Mouse (Mus musculus) erythroblast, embryonic 14.5 days (primary cell): Measurements from ENCODE around the gene Zfp790. TPM values are rescaled to one million over a fixed set of nuclear protein-coding genes. Genes with fewer than 3 reads are reported as not detected.

ENCODE experiments used
- H3K27me3 ChIP-seq: 2 replicates; pipeline ENCODE4 v1.6.1; 2012; ENCODE audit warnings: inconsistent platforms; ENCODE audit not compliant: control insufficient read depth
- H3K36me3 ChIP-seq: 2 replicates; pipeline ENCODE4 v1.6.1; 2012; ENCODE audit warnings: mild to moderate bottlenecking, inconsistent platforms; ENCODE audit not compliant: control insufficient read depth
- H3K4me1 ChIP-seq: 2 replicates; pipeline ENCODE4 v1.6.1; 2012; ENCODE audit warnings: inconsistent platforms; ENCODE audit not compliant: control insufficient read depth
- H3K4me3 ChIP-seq: replicated peaks from 2 replicates; pipeline ENCODE3; 2012; ENCODE audit warnings: moderate library complexity, mild to moderate bottlenecking, inconsistent platforms
- H3K9me3 ChIP-seq: 2 replicates; pipeline ENCODE4 v1.6.1; 2012; ENCODE audit warnings: low read length, inconsistent platforms, mixed read lengths; ENCODE audit not compliant: control insufficient read depth
- GATA1 ChIP-seq: IDR thresholded peaks from 2 replicates; pipeline ENCODE4 v1.6.1; 2012; ENCODE audit warnings: low read length, inconsistent platforms, mixed read lengths
- TAL1 ChIP-seq: IDR thresholded peaks from 3 replicates; pipeline ENCODE4 v1.6.1; 2012; ENCODE audit warnings: low read length, inconsistent platforms, mixed read lengths
- polyA plus RNA-seq: library from polyadenylated mRNA; stranded (reverse); fragments of >175 nt; gene quantifications from 2 replicates; pipeline ENCODE4 v1.2.3, GENCODE M21; 2012

The Zfp790 gene
- polyA plus RNA-seq = 0.01 and 0.04 TPM in 2 replicates

DNA sequence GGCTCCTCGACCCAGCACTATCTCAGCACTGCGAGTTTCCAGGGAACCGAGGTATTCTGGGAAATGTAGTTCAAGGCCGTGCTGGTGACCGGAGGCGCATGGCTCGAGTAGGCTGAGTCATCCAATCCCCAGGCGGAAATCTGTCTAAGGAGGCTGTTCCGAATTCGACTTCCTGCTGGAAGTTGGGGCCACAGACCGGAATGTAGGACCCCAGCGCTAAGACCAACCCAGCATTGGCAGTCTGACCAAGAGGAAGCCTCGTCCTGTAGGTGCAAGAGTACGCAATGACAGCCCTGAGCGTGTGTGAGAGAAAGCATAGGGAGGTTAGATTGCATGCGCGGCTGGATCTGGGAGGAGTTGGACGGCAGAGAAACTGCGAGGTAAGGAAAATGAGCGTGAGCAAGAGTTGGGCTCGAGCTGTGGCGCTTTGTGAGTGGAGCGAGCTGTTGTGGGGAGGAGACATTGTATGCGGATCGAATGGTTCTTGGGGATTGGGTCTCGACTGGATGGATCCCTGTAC is at the start of gene Zfp790:
Gene Zfp790, plus strand, starts transcription at position 205 of the 520 bp plus-strand sequence.
- H3K4me3 ChIP-seq = peak within 1 kb of the TSS; percentile 70
- TF ChIP-seq TAL1 = no peak
- TF ChIP-seq GATA1 = peak; percentile 48; the same call in 1 of the 2 replicates

DNA sequence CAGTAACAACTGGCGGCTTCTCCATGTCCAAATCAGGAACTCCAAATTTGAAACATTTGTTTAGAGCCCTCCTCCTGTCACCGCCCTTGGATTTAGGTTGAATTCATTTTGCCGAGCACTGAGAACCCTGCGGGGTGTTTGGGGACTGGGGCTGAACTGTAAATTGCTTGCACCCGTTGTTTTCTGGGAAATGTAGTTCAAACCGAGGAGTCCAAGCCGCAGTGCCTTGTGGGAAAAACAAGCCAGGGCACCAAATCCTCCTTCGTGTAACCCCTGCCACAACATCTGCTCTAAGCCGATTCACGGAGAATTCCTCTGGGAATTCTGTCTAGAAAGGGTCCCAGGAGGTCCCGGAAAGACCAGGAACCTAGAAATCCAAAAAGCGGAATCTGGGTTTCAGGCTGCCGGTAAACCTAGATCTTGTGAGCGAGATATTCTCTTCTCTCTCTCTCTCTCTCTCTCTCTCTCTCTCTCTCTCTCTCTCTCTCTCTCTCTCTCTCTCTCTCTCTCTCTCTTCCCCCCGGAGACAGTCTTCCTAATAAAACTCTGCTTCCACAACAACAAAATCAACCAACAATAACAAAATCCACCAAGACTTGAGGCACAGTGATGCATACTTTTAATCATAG is 48.7 kb upstream of the Zfp790 start:
- Histone ChIP-seq H3K36me3 (peaks cover 14% of the 10 kb centered on the region), H3K27me3 (no peaks in the 10 kb centered on the region), H3K4me3 (peak overlapping the region; percentile 92), H3K9me3 (no peaks in the 10 kb centered on the region; the same call in 1 of the 2 replicates), H3K4me1 (peaks cover 34% of the 10 kb centered on the region)
- no peak for TF ChIP-seq GATA1
- TF ChIP-seq TAL1 = no peak

More for the DNA sequence above, at the start of gene Zfp790:
- Histone ChIP-seq H3K27me3 (no peaks in the 10 kb centered on the region), H3K4me1 (peaks cover 59% of the 10 kb centered on the region), H3K36me3 (peaks cover 9% of the 10 kb centered on the region), H3K9me3 (no peaks in the 10 kb centered on the region)

DNA sequence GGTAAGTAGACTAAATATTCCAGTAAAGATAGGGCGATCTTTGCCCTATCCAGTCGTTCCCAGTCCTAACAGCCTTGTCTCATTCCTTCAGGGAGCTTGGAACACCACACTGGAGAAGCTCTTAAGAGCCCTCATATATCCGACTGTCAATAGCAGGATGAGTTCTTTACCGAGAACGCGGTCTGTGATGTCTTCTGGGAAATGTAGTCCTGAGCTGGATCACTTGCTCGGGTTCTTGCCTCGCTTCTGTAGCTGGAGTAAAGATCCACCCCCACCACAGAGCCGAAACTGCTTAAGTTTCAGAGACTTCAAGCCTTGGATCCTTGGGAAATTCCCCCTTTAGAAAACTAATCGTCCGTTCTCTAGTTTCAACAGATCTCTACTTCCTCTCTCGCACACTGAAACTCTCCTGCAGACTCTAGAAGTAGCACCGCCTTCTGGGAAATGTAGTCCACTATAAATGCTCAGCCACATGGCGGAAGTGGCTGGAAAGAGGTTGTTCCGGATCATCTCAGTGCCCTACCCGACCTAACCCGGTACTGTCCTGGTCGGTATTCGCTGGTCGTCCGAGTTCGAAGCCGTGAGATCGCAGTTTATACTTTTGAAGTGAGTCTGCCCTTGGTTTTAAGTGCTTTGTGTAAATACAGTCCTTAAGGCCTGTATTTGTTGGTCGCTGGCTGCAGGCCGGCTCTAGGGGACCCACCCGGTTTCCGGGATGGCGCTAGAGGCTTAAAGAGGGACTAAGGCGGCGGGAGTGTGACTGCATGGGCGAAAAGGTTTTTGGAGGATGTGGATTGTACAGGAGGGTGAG is 47.6 kb upstream of the Zfp790 start, which contains the start of gene Zfp84:
Gene Zfp84, plus strand, starts transcription at position 463 of the 811 bp plus-strand sequence.
- no peaks in the 10 kb centered on the region for H3K27me3 ChIP-seq
- H3K4me3 ChIP-seq = peak within 1 kb of the TSS; percentile 92
- peaks cover 23% of the 10 kb centered on the region for H3K36me3 ChIP-seq
- TF ChIP-seq GATA1 = no peak
- TF ChIP-seq TAL1 = no peak
- H3K9me3 ChIP-seq = no peaks in the 10 kb centered on the region; the same call in 1 of the 2 replicates
- peaks cover 34% of the 10 kb centered on the region for H3K4me1 ChIP-seq

DNA sequence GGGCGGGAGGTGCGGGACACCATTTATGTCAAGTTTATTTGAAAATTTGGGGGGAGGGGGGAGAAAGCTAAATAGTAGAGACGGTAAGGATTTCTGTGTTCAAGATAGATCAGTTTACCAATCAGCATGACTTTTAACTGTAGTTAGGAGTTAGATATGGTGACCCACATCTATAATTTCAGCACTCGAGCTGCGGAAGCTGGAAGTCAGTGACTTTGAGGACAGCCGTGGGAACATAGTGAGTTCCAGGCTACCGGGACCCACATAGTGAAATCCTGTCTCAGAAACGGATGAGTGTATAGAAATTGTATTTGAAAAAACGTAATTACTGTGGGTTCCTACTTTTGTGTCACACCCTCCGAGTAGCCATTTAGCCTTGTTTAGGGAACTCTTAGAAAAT is 46.9 kb upstream of the Zfp790 start:
- Histone ChIP-seq H3K27me3 (no peaks in the 10 kb centered on the region), H3K4me3 (peak overlapping the region; percentile 92), H3K4me1 (peaks cover 34% of the 10 kb centered on the region), H3K9me3 (no peaks in the 10 kb centered on the region; the same call in 1 of the 2 replicates), H3K36me3 (peaks cover 30% of the 10 kb centered on the region)
- no peak for TF ChIP-seq GATA1
- TF ChIP-seq TAL1 = no peak

DNA sequence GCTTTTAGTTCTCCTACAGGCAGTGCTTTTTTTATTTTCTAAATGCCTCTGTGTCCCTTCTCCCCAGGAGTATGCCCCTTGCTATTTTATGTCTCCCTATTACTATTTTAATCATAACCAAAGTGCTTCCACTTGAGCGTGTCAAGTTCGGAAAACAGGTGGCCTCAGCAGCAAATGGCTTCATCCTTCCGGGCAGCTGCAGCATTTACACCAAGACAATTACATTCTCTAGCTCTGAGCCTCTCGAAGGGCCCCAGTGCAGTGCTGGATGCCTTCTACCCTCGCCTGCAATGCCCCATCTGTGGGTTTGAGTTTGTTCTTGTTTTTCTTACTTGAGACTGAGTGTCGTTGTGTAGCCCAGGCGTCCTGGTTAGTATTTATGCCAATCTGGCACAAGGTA is 42.4 kb upstream of the Zfp790 start:
- H3K9me3 ChIP-seq = peaks cover 24% of the 10 kb centered on the region
- peaks cover 72% of the 10 kb centered on the region for H3K36me3 ChIP-seq
- H3K4me3 ChIP-seq = no peak overlapping the region
- H3K27me3 ChIP-seq = no peaks in the 10 kb centered on the region
- TF ChIP-seq GATA1 (no peak), TAL1 (no peak)
- H3K4me1 ChIP-seq = peaks cover 13% of the 10 kb centered on the region

DNA sequence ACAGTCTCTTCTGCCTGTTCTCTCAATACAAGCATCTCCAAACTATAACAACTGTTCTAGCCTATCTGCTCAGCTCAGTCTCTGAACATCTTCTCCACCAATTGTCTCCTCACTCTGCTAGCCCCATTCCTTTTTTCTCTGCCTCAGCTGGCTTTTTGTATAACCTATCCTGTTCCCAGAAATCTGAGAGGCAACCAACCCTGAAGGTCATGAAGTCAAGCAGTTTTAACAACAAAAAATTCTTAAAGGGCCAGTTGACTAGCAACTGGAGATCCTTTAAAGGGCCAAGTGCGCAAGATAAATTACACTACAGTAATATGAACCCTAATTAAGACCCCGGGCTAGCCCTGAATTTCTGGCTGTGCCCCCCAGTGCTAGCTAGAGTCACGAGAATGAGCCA is 41.5 kb upstream of the Zfp790 start:
- Histone ChIP-seq H3K27me3 (no peaks in the 10 kb centered on the region), H3K4me3 (no peak overlapping the region), H3K9me3 (peaks cover 24% of the 10 kb centered on the region), H3K36me3 (peaks cover 78% of the 10 kb centered on the region), H3K4me1 (peaks cover 8% of the 10 kb centered on the region)
- TF ChIP-seq GATA1 (no peak), TAL1 (no peak)

DNA sequence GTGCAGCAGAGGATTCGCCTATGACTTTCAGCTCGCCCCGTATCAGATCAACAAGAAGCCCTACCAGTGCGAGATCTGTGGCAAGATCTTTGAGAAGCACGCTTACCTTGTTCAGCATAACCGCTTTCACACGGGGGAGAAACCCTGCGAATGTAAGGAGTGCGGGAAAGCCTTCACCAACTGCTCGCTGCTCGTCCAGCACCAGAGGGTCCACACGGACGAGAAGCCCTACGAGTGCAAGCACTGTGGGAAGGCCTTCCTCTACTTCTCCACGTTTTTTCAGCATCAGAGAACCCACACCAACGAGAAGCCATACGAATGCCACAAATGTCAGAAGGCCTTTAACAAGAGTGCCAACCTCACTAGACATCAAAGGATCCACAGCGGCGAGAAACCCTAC is 39.3 kb upstream of the Zfp790 start:
- H3K4me1 ChIP-seq = no peaks in the 10 kb centered on the region
- no peaks in the 10 kb centered on the region for H3K27me3 ChIP-seq
- TF ChIP-seq TAL1 = no peak
- TF ChIP-seq GATA1 = no peak
- peaks cover 72% of the 10 kb centered on the region for H3K36me3 ChIP-seq
- H3K4me3 ChIP-seq = no peak overlapping the region
- peaks cover 24% of the 10 kb centered on the region for H3K9me3 ChIP-seq

DNA sequence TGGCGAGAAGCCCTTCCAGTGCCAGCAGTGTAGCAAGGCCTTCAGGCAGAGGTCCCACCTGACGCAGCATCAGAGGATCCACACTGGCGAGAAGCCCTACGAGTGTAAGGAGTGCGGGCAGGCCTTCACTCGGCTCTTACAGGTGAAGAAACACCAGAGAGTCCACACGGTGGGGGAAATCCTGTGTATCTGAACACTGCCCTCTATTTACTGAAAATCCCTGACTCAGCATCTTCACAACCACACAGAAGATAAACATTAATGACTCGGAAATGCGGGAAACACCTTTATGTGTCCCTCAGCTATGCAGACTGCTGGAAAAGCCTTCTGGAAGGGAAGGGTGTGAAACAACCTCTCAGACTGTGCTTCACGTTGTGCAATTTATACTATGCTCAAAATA is 38.5 kb upstream of the Zfp790 start:
- H3K9me3 ChIP-seq = peaks cover 24% of the 10 kb centered on the region
- H3K4me1 ChIP-seq = no peaks in the 10 kb centered on the region
- TF ChIP-seq TAL1 (no peak), GATA1 (no peak)
- peaks cover 64% of the 10 kb centered on the region for H3K36me3 ChIP-seq
- H3K4me3 ChIP-seq = no peak overlapping the region
- no peaks in the 10 kb centered on the region for H3K27me3 ChIP-seq

DNA sequence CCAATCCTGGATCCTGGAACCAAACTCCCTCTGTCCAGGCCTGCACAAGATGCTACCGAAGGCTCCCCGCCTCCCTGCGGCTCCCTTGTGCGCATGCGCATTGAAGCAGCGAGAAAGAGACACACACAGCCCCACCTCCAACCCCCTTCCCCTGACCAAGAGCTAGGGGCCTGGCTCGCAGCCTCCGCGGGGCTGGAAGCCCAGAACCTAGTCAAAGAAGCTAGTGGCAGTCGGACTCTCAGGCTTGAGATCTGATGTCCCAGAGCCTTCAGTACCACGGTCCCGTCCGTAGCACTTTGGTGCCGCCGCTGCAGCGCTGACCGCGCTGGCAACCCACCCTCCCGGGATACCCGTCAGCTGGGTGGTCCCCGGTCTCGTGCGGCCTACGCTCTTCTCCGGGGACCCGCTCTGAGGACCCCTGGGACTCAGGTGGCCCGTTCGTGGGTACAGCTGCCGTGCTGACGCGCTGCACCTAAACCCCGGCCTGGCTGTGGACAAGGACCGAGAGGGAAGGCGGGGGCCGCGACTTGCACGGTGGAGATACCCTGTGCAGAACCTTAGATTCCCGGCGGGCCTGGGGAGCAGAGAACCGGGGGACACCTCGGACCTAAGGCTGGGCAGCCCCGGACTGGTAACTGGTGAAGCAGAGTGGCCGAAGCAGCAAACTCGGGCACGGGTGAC is 31.9 kb upstream of the Zfp790 start, which contains the start of gene Zfp30:
Gene Zfp30, plus strand, starts transcription at position 128 of the 681 bp plus-strand sequence.
- Histone ChIP-seq H3K9me3 (no peaks in the 10 kb centered on the region), H3K36me3 (peaks cover under 1% of the 10 kb centered on the region), H3K4me1 (peaks cover 13% of the 10 kb centered on the region), H3K4me3 (peak within 1 kb of the TSS; percentile 80), H3K27me3 (no peaks in the 10 kb centered on the region)
- TF ChIP-seq TAL1 (no peak), GATA1 (no peak)
